Mouse (Mus musculus) lung, adult 2 months (tissue): ENCODE data around the gene Thumpd2.

Experiments used
- CTCF ChIP-seq: fragments of 200-500 bp; IDR thresholded peaks from 2 replicates; pipeline ENCODE4 v1.5.1; 2011; ENCODE audit warnings: mild to moderate bottlenecking, low read length, control low read depth; ENCODE audit not compliant: insufficient read depth
- POLR2A ChIP-seq: fragments of 200-500 bp; IDR thresholded peaks from 2 replicates; pipeline ENCODE4 v1.6.1; 2011; ENCODE audit warnings: low read depth, mild to moderate bottlenecking, control low read depth, low read length, borderline replicate concordance; ENCODE audit errors: extremely low read depth

- TF ChIP-seq CTCF (no peak), POLR2A (no peak)
Observed at GRCm38 (mm10) chr17:81096490-81096889, 31.6 kb upstream of the Thumpd2 start.
